In the genomic region with DNA sequence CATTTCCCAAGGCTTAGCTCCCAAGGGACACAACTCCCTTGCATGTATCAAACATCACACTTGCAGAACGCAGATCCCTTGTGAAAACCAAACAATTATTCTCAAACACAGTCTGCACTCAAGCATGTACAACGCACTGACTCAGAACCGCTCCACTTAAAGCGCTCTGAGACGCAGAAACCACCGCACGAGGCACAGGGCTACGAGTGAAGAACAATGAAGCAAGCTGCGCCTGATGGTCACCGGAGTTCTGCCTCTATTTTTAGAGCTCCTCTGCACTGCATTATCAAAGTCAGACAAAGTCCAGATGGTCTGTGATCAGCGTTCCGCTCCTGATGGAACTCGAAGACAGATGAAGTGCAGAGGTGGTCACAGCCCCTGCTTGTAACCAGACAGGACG, we compare ENCODE assay signal across 8 mouse cellular contexts. TPM values are rescaled to one million over a fixed set of nuclear protein-coding genes. Genes with fewer than 3 reads are reported as not detected.
DNase-seq lines count a peak whose midpoint lies in the region; ATAC-seq and TF ChIP-seq lines count a peak whose summit lies in the region.

No protein-coding gene starts in this region.

- H3K9me3 ChIP-seq in embryonic facial prominence, embryonic 11.5 days (replicated peaks; ENCODE audit: control insufficient read depth, low read length) = no peaks in the 10 kb centered on the region
- H3K9me3 ChIP-seq in neural tube, embryonic 11.5 days (ENCODE audit: control insufficient read depth, low read length) = no peaks in the 10 kb centered on the region

- ATAC-seq in embryonic facial prominence, embryonic 11.5 days (replicated peaks; ENCODE audit: insufficient number of reproducible peaks, low FRiP score, low TSS enrichment, low read depth) = no peak
- ATAC-seq in neural tube, embryonic 11.5 days (ENCODE audit: insufficient read depth, low FRiP score, low TSS enrichment) = no peak; the same call in 1 of the 2 replicates

- no peak for TF ChIP-seq POLR2A in kidney, adult 2 months (IDR thresholded peaks at IDR 0.05; ENCODE audit: low read depth, low read length)

- H3K36me3 ChIP-seq in kidney, adult 2 months (ENCODE audit: control insufficient read depth, insufficient read depth, low read length) = no peaks in the 10 kb centered on the region
- H3K36me3 ChIP-seq in embryonic facial prominence, embryonic 11.5 days (replicated peaks; ENCODE audit: control insufficient read depth, insufficient read depth, low read depth, low read length) = no peaks in the 10 kb centered on the region
- H3K36me3 ChIP-seq in neural tube, embryonic 11.5 days (ENCODE audit: control insufficient read depth, insufficient read depth, low read length) = no peaks in the 10 kb centered on the region

- H3K4me1 ChIP-seq in kidney, adult 2 months (ENCODE audit: control insufficient read depth, insufficient read depth, low read length) = no peaks in the 10 kb centered on the region
- H3K4me1 ChIP-seq in embryonic facial prominence, embryonic 11.5 days (ENCODE audit: control insufficient read depth, insufficient read depth, low read length) = no peaks in the 10 kb centered on the region
- H3K4me1 ChIP-seq in neural tube, embryonic 11.5 days (ENCODE audit: control insufficient read depth, insufficient read depth, low read length) = no peaks in the 10 kb centered on the region

- H3K4me2 ChIP-seq in embryonic facial prominence, embryonic 11.5 days (ENCODE audit: low read depth, low read length) = no peak overlapping the region
- 0 out of 2 replicates have a peak overlapping the region, but pooled peaks have one; percentile 5 for H3K4me2 ChIP-seq in neural tube, embryonic 11.5 days (ENCODE audit: low read depth)

- no peak overlapping the region for H3K4me3 ChIP-seq in kidney, adult 2 months (ENCODE audit: insufficient read depth, low read depth, low read length)
- no peak overlapping the region for H3K4me3 ChIP-seq in embryonic facial prominence, embryonic 11.5 days (ENCODE audit: low read depth, low read length)
- H3K4me3 ChIP-seq in neural tube, embryonic 11.5 days (ENCODE audit: low read depth, low read length) = no peak overlapping the region

- WGBS in kidney, adult 2 months = 44% methylated on average over 14 of the region's 14 CpGs
- WGBS in embryonic facial prominence, embryonic 11.5 days = 51% methylated on average over 14 of the region's 14 CpGs
- WGBS in neural tube, embryonic 11.5 days = 53% methylated on average over 14 of the region's 14 CpGs

- no peak overlapping the region for H3K9ac ChIP-seq in embryonic facial prominence, embryonic 11.5 days (replicated peaks; ENCODE audit: low read length)
- H3K9ac ChIP-seq in neural tube, embryonic 11.5 days (ENCODE audit: low read length) = no peak overlapping the region

- no peak for TF ChIP-seq CTCF in kidney, adult 2 months (conservative IDR thresholded peaks at IDR 0.05; ENCODE audit: insufficient read depth, insufficient read length, low read depth, low read length)

- intact Hi-C loops in heart, postnatal 36 days (cut with DNase I) = no loop called here

- peak; percentile 10 for DNase-seq in kidney, postnatal 14 days
- DNase-seq in kidney, adult 2 months = no peak
- DNase-seq in embryonic facial prominence, embryonic 11.5 days (ENCODE audit: low spot score) = peak; percentile 40
- DNase-seq in heart, postnatal 36 days = peak; percentile 27 to 58
- DNase-seq in neural tube, embryonic 11.5 days (ENCODE audit: low spot score) = peak; percentile 37
- DNase-seq in adrenal gland, adult 8-10 months = no peak
- DNase-seq in T-cell, adult 2 months (ENCODE audit: low spot score) = no peak
- no peak for DNase-seq in liver

- H3K27me3 ChIP-seq in kidney, adult 2 months (replicated peaks; ENCODE audit: control insufficient read depth, insufficient read depth, low read length) = no peaks in the 10 kb centered on the region
- no peaks in the 10 kb centered on the region for H3K27me3 ChIP-seq in embryonic facial prominence, embryonic 11.5 days (ENCODE audit: control insufficient read depth, insufficient read depth, low read length)
- H3K27me3 ChIP-seq in neural tube, embryonic 11.5 days (ENCODE audit: control insufficient read depth, insufficient read depth, low read length) = no peaks in the 10 kb centered on the region

- no peak overlapping the region for H3K27ac ChIP-seq in kidney, adult 2 months (ENCODE audit: insufficient read depth, low read depth, low read length)
- no peak overlapping the region for H3K27ac ChIP-seq in embryonic facial prominence, embryonic 11.5 days (replicated peaks; ENCODE audit: low read depth, low read length)
- no peak overlapping the region for H3K27ac ChIP-seq in neural tube, embryonic 11.5 days (ENCODE audit: low read depth, low read length)

RNA-seq across cellular contexts. Expression of a gene that starts 50.4 kb away (rescaled TPM):
- polyA plus RNA-seq in kidney, adult 2 months (2012; rRNA removed) = 2.3 and 2.4 TPM in 2 replicates
- 19.6 and 20.4 TPM in 2 replicates for polyA plus RNA-seq in embryonic facial prominence, embryonic 11.5 days (2014; fragmentation: Nextera tagmentation; extraction: Ambion mirVana)
- total RNA-seq in heart, postnatal 36 days (2021) = 10 to 100 TPM; 73.9 to 77.0 TPM
- 14.5 and 18.9 TPM in 2 replicates for polyA plus RNA-seq in neural tube, embryonic 11.5 days (2014; fragmentation: Nextera tagmentation; extraction: Ambion mirVana)
- 10 to 100 TPM; 43.8 to 52.7 (median 48.8) TPM for total RNA-seq in adrenal gland, adult 8-10 months (2022)

Comparison
In these comparisons a context has a peak if more than half of its experiments do, and no peak if none do; other contexts are left out.
1. DNase-seq: peak in kidney, postnatal 14 days (single experiment), embryonic facial prominence, embryonic 11.5 days (single experiment), heart, postnatal 36 days (2 of 2) and neural tube, embryonic 11.5 days (single experiment); none in kidney, adult 2 months (single experiment), adrenal gland, adult 8-10 months (single experiment), T-cell, adult 2 months (single experiment) and liver (single experiment).